Mouse (Mus musculus): ENCODE data around the gene U2surp. TPM values are rescaled to one million over a fixed set of nuclear protein-coding genes. Genes with fewer than 3 reads are reported as not detected.

U2surp gene
- polyA plus RNA-seq, 1 experiment from 2014 or later = 166 TPM

- Histone ChIP-seq H3K4me2 (ENCODE audit: low read depth, low read length) (no peak overlapping the region), H3K9me3 (replicated peaks; ENCODE audit: control insufficient read depth, low read length) (no peaks in the 10 kb centered on the region), H3K4me3 (ENCODE audit: low read depth, low read length) (no peak overlapping the region), H3K36me3 (replicated peaks; ENCODE audit: control insufficient read depth, insufficient read depth, low read depth, low read length) (no peaks in the 10 kb centered on the region), H3K4me1 (ENCODE audit: control insufficient read depth, insufficient read depth, low read length) (no peaks in the 10 kb centered on the region), H3K27ac (replicated peaks; ENCODE audit: low read depth, low read length) (no peak overlapping the region), H3K9ac (replicated peaks; ENCODE audit: low read length) (no peak overlapping the region), H3K27me3 (ENCODE audit: control insufficient read depth, insufficient read depth, low read length) (peaks cover 12% of the 10 kb centered on the region)
- 85% methylated on average over 18 of the region's 18 CpGs for WGBS
- DNase-seq (ENCODE audit: low spot score) = no peak
- ATAC-seq (replicated peaks; ENCODE audit: insufficient number of reproducible peaks, low FRiP score, low TSS enrichment, low read depth) = no peak
These were observed 42.7 kb upstream of the U2surp start for GRCm38 (mm10) chr9:95554231-95555221.

GRCm38 (mm10) chr9:95552175-95552705 is 40.4 kb upstream of the U2surp start:
- DNase-seq (ENCODE audit: low spot score) = no peak
- Histone ChIP-seq H3K9me3 (replicated peaks; ENCODE audit: control insufficient read depth, low read length) (no peaks in the 10 kb centered on the region), H3K9ac (replicated peaks; ENCODE audit: low read length) (no peak overlapping the region), H3K27ac (replicated peaks; ENCODE audit: low read depth, low read length) (no peak overlapping the region), H3K27me3 (ENCODE audit: control insufficient read depth, insufficient read depth, low read length) (no peaks in the 10 kb centered on the region; the same call in 1 of the 2 replicates), H3K4me3 (ENCODE audit: low read depth, low read length) (no peak overlapping the region), H3K4me2 (ENCODE audit: low read depth, low read length) (no peak overlapping the region), H3K4me1 (ENCODE audit: control insufficient read depth, insufficient read depth, low read length) (no peaks in the 10 kb centered on the region), H3K36me3 (replicated peaks; ENCODE audit: control insufficient read depth, insufficient read depth, low read depth, low read length) (no peaks in the 10 kb centered on the region)
- ATAC-seq (replicated peaks; ENCODE audit: insufficient number of reproducible peaks, low FRiP score, low TSS enrichment, low read depth) = no peak
- WGBS = 69% methylated on average over 10 of the region's 10 CpGs

- H3K27ac ChIP-seq (replicated peaks; ENCODE audit: low read depth, low read length) = no peak overlapping the region
- no peaks in the 10 kb centered on the region; the same call in 1 of the 2 replicates for H3K27me3 ChIP-seq (ENCODE audit: control insufficient read depth, insufficient read depth, low read length)
- H3K9ac ChIP-seq (replicated peaks; ENCODE audit: low read length) = no peak overlapping the region
- H3K9me3 ChIP-seq (replicated peaks; ENCODE audit: control insufficient read depth, low read length) = no peaks in the 10 kb centered on the region
- no peak for DNase-seq (ENCODE audit: low spot score)
- WGBS = 69% methylated on average over 9 of the region's 9 CpGs
- H3K4me3 ChIP-seq (ENCODE audit: low read depth, low read length) = no peak overlapping the region
- no peaks in the 10 kb centered on the region for H3K36me3 ChIP-seq (replicated peaks; ENCODE audit: control insufficient read depth, insufficient read depth, low read depth, low read length)
- no peaks in the 10 kb centered on the region for H3K4me1 ChIP-seq (ENCODE audit: control insufficient read depth, insufficient read depth, low read length)
- no peak overlapping the region for H3K4me2 ChIP-seq (ENCODE audit: low read depth, low read length)
- no peak for ATAC-seq (replicated peaks; ENCODE audit: insufficient number of reproducible peaks, low FRiP score, low TSS enrichment, low read depth)
These were observed 39.3 kb upstream of the U2surp start for GRCm38 (mm10) chr9:95550856-95551774.

- Histone ChIP-seq H3K27ac (replicated peaks; ENCODE audit: low read depth, low read length) (no peak overlapping the region), H3K4me2 (ENCODE audit: low read depth, low read length) (no peak overlapping the region), H3K9me3 (replicated peaks; ENCODE audit: control insufficient read depth, low read length) (no peaks in the 10 kb centered on the region), H3K4me3 (ENCODE audit: low read depth, low read length) (no peak overlapping the region), H3K27me3 (ENCODE audit: control insufficient read depth, insufficient read depth, low read length) (no peaks in the 10 kb centered on the region), H3K4me1 (ENCODE audit: control insufficient read depth, insufficient read depth, low read length) (no peaks in the 10 kb centered on the region), H3K36me3 (replicated peaks; ENCODE audit: control insufficient read depth, insufficient read depth, low read depth, low read length) (no peaks in the 10 kb centered on the region), H3K9ac (replicated peaks; ENCODE audit: low read length) (no peak overlapping the region)
- ATAC-seq (replicated peaks; ENCODE audit: insufficient number of reproducible peaks, low FRiP score, low TSS enrichment, low read depth) = no peak
- no peak for DNase-seq (ENCODE audit: low spot score)
- 75% methylated on average over 15 of the region's 15 CpGs for WGBS
These were observed 38.0 kb upstream of the U2surp start for GRCm38 (mm10) chr9:95549626-95550411.

- Histone ChIP-seq H3K9ac (replicated peaks; ENCODE audit: low read length) (no peak overlapping the region), H3K27ac (replicated peaks; ENCODE audit: low read depth, low read length) (no peak overlapping the region), H3K9me3 (replicated peaks; ENCODE audit: control insufficient read depth, low read length) (no peaks in the 10 kb centered on the region), H3K4me2 (ENCODE audit: low read depth, low read length) (no peak overlapping the region), H3K4me1 (ENCODE audit: control insufficient read depth, insufficient read depth, low read length) (no peaks in the 10 kb centered on the region), H3K27me3 (ENCODE audit: control insufficient read depth, insufficient read depth, low read length) (no peaks in the 10 kb centered on the region), H3K36me3 (replicated peaks; ENCODE audit: control insufficient read depth, insufficient read depth, low read depth, low read length) (no peaks in the 10 kb centered on the region), H3K4me3 (ENCODE audit: low read depth, low read length) (no peak overlapping the region)
- ATAC-seq (replicated peaks; ENCODE audit: insufficient number of reproducible peaks, low FRiP score, low TSS enrichment, low read depth) (no peak), DNase-seq (ENCODE audit: low spot score) (no peak)
- WGBS = 67% methylated on average over 7 of the region's 7 CpGs
These were observed 34.9 kb upstream of the U2surp start for GRCm38 (mm10) chr9:95546679-95547078.

- 91% methylated on average over 4 of the region's 4 CpGs for WGBS
- Histone ChIP-seq H3K4me2 (ENCODE audit: low read depth, low read length) (no peak overlapping the region), H3K27me3 (ENCODE audit: control insufficient read depth, insufficient read depth, low read length) (no peaks in the 10 kb centered on the region), H3K4me1 (ENCODE audit: control insufficient read depth, insufficient read depth, low read length) (no peaks in the 10 kb centered on the region), H3K4me3 (ENCODE audit: low read depth, low read length) (no peak overlapping the region), H3K36me3 (replicated peaks; ENCODE audit: control insufficient read depth, insufficient read depth, low read depth, low read length) (no peaks in the 10 kb centered on the region), H3K9ac (replicated peaks; ENCODE audit: low read length) (no peak overlapping the region), H3K9me3 (replicated peaks; ENCODE audit: control insufficient read depth, low read length) (no peaks in the 10 kb centered on the region), H3K27ac (replicated peaks; ENCODE audit: low read depth, low read length) (no peak overlapping the region)
- ATAC-seq (replicated peaks; ENCODE audit: insufficient number of reproducible peaks, low FRiP score, low TSS enrichment, low read depth) = no peak
- DNase-seq (ENCODE audit: low spot score) = no peak
These were observed 32.8 kb upstream of the U2surp start for GRCm38 (mm10) chr9:95544598-95544997.

- 77% methylated on average over 6 of the region's 6 CpGs for WGBS
- DNase-seq (ENCODE audit: low spot score) = no peak
These were observed 30.7 kb upstream of the U2surp start for GRCm38 (mm10) chr9:95542475-95542874.

More at GRCm38 (mm10) chr9:95542475-95542874, 30.7 kb upstream of the U2surp start:
- Histone ChIP-seq H3K9me3 (replicated peaks; ENCODE audit: control insufficient read depth, low read length) (no peaks in the 10 kb centered on the region), H3K4me3 (ENCODE audit: low read depth, low read length) (no peak overlapping the region), H3K4me2 (ENCODE audit: low read depth, low read length) (no peak overlapping the region), H3K9ac (replicated peaks; ENCODE audit: low read length) (no peak overlapping the region), H3K4me1 (ENCODE audit: control insufficient read depth, insufficient read depth, low read length) (no peaks in the 10 kb centered on the region), H3K27me3 (ENCODE audit: control insufficient read depth, insufficient read depth, low read length) (no peaks in the 10 kb centered on the region), H3K27ac (replicated peaks; ENCODE audit: low read depth, low read length) (no peak overlapping the region), H3K36me3 (replicated peaks; ENCODE audit: control insufficient read depth, insufficient read depth, low read depth, low read length) (no peaks in the 10 kb centered on the region)
- ATAC-seq (replicated peaks; ENCODE audit: insufficient number of reproducible peaks, low FRiP score, low TSS enrichment, low read depth) = no peak
